Mouse (Mus musculus) spleen, postnatal 4 days (tissue): ENCODE measurements around the gene Ankrd10.
"Not testable (repeated sequence)": the region's sequence is repeated elsewhere in the genome, so short reads cannot be mapped to it uniquely, and the experiment has no call there.

Experiments
- DNase-seq, 2 experiments: peaks; one replicate each; pipeline ENCODE4 v3.0.0; 2022; ENCODE audit warnings: low spot score in 2 of 2

Ankrd10 gene

GRCm38 (mm10) chr8:11614126-11614835 lies 21.3 kb downstream of the Ankrd10 start:
- DNase-seq, result no peak

- no peak for DNase-seq
Observed at GRCm38 (mm10) chr8:11608848-11609247, 26.7 kb downstream of the Ankrd10 start.

- peak; percentile 57 to 80 for DNase-seq
Observed at GRCm38 (mm10) chr8:11602006-11602680, 33.4 kb downstream of the Ankrd10 start.

- no peak for DNase-seq
Observed at GRCm38 (mm10) chr8:11600301-11600951, 35.1 kb downstream of the Ankrd10 start.

- no peak for DNase-seq
Observed at GRCm38 (mm10) chr8:11593222-11593884, 42.2 kb downstream of the Ankrd10 start.

DNA sequence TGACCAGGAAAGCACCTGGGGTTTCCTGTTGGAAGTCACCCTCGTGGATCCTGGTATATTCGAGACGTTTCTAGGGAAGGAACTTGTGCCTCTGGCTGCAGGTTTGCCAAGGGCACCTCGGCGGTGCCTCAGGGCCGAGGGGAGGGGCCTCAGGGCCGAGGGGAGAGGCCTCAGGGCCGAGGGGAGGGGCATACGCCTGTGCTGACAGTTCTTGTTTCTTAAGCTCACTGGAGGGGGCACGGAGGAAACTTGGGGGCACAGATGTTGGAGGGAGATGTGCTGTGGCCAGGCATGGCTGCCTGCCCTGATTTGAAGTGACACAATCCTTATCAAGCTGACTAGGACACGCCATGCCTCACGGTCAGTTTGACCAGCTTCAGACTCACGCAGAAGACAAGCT lies 43.3 kb downstream of the Ankrd10 start:
- no peak for DNase-seq

DNA sequence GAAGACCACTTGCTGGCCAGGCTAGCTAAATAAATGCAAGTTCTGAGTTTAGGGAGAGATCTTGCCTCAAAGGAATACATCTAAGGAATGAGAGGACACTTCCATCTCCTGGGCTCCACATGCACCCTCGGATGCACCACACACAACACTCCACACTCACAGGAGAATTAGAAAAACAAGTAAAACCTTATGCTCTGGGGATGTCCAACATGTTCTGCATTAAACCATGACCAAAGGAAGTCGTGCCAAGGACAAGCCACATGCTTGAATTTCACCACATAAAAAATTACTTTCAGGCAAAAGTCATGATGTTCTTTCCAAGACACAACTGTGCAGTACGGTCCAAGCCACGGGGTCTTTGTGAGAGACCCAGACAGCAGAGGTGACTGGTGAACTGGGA lies 43.7 kb downstream of the Ankrd10 start:
- DNase-seq, result no peak

- DNase-seq, result no peak
Observed at GRCm38 (mm10) chr8:11586374-11586745, 49.2 kb downstream of the Ankrd10 start.

DNA sequence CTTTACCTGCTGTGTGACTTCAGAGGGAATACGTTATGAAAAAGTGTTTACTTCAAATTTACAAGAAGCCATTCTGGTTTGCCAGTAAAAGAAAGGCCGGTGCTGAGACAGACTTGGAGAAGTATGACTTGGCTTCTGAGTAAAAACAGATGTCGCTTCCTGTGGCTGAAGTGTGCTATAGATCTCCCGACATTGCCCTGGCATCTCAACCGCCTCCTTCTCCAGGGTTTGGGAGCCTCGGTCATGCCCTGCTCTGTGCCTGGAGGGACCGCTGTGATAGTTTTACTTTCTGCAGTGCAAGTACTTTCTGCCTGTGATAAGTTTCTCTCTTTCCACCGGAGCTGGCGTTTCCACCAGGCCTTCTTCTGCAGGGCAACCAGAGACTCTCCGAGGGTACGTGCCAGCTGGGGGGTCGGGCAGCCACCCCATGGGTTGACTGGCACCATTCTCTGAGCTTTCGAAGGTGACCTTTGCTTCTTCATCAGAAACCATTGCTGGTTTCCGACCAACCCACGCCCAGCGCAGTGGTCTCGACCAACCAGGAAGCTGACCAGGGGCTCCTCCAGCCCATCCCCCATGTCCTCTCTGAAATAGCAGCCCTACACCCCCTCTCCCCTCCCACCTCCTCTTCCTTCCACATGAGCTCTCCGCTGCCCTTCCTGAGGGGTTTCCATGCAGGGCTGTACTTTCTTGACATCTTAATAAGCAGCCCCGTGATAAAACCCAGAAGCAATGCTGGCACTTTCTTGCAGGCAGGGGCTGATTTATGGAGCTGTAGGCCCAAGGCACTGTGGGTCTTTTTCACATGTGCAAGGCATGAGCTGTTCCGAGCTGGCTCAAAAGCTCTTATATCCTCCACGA lies 49.8 kb downstream of the Ankrd10 start:
- no peak for DNase-seq

GRCm38 (mm10) chr8:11575604-11576384 lies 59.8 kb downstream of the Ankrd10 start:
- no peak for DNase-seq

- DNase-seq, result no peak
Observed at GRCm38 (mm10) chr8:11574911-11575603, 60.5 kb downstream of the Ankrd10 start.

DNA sequence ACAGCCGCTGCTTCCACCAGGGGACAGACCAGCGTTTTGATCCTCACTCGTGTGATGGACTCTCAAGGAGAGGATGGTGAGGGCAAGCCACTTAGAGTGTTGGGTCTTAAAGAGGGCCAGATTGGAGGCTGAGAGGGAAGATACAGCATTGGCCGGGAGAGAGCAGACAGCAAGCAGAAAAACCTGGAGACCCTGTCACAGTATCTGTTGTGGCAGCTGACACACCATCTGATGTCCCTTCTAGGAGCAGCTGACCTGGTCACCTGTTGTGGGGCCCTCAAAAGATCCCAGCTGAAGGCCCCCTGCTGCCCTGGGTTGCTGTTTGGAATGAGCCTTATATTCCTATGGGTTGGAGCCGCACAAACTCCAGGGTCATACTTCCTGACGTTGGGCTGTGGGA lies 63.1 kb downstream of the Ankrd10 start:
- DNase-seq, result peak in 1 of 2 experiments; percentile 53

DNA sequence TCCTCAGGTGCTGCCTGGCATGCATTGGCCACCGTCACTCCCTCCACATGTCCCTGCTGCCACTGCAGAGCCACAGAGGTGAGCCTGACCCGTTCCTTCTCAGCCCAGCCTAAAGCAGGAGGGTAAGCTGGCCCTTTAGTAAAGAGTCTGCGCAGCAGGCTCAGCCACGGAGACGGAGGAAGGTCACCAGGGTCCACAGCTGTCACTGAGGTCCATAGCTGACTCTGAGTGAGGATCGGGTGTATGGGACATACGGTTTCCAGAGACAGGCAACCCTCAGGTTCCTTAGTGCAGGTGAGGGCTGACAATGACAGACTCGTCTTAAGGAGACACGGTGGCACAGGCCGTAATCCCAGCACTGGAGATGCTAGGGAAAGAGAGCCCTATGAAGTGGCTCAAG lies 63.6 kb downstream of the Ankrd10 start:
- DNase-seq, result peak in 1 of 2 experiments; percentile 50

DNA sequence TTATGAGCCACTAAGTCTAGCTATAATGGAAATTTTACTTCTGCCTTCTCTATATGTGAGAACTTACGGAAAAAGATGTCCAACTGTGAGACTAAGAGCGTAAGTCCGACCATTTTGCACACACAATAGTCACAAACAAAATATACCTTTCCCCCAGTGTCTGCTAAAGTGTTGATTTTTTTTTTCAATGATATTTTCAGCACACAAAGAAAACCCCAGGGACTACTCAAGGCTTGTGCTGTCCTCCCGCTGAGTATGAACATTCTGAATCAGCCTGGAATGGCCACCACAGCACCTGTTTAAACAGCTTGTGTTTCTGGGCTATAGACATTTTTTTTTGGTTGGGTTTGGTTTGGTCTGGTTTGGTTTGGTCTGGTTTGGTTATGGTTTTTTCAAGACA lies 64.8 kb downstream of the Ankrd10 start:
- DNase-seq, result no peak

DNA sequence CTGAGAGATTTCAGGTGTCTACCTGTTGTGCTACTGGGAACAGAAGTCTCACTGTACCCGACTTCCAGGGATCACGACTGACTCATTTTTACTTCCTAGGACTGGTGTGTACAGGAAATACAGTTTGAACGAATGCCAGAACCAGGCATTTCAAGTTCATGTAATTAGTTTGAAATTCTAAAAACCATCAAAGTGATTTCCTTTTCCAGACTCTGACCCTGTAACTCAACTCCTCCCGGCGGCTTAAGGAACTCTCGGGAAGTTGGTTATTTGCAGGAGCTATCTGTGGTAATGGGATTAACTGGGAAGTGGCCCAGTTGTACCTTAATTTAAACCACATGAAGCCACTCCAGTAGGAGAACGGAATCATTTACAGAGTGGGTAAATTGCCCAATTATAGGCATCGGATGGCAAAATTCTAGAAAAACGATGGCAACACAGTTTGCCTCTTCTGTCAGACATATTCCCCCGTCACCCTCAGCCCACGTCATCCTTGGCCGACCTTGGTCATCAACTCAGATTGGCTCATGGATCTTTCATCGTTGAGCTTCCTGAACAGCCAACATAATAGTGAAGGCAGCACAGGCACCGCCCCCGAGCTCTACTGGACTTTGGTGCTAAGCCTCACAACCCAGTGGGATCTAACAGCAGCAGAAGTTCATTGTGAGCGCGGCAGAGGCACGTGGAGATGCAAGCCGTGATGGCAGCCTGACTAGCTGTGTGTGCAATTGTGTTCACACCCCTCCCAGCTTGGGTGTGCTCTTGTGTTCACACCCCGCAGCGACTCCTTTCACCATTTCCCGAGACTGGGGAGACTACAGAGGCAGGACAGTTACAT lies 66.1 kb downstream of the Ankrd10 start:
- peak in 1 of 2 experiments; percentile 51 for DNase-seq

DNA sequence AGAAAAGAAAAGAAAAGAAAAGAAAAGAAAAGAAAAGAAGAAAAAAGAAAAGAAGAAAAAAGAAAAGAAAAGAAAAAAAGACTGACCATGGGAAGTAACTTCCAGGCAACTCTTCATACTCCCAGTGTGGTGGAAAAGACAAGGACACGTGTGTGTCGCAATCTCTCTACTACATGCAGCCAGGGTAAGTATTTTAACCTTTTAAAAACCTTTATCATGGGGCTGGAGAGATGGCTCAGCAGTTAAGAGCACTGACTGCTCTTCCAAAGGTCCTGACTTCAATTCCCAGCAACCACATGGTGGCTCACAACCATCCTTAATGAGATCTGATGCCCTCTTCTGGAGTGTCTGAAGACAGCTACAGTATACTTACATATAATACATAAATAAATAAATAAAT lies 67.4 kb downstream of the Ankrd10 start:
- DNase-seq, result not testable (repeated sequence)

- DNase-seq, result no peak
Observed at GRCm38 (mm10) chr8:11564721-11565120, 70.8 kb downstream of the Ankrd10 start.

DNA sequence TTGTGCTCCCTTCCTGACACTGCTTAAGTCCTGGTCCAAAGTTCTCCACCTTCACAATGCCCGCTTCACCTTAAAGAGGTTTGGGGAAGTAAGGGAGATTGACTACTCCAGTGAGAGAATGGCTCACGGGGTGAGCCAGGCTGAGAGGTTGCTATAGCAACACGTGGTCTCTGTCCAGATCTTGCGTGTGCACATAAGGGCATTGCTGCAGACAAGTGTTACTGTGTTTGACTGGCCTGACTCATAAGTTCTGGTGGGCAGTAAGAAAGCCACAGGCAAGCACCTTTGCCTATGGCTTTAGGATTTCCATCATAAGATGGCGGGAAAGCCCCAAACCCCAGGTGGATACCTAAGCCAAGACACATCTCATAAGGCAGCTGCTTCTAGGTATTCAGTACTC lies 71.3 kb downstream of the Ankrd10 start:
- no peak for DNase-seq
